Mouse (Mus musculus) lung, postnatal 4 days (tissue): ENCODE data around the gene Cyp3a44.
"Not testable (repeated sequence)": the region's sequence is repeated elsewhere in the genome, so short reads cannot be mapped to it uniquely, and the experiment has no call there.

Experiments
- DNase-seq, 2 experiments: peaks; one replicate each; pipeline ENCODE4 v3.0.0; 2021

The Cyp3a44 gene

GRCm38 (mm10) chr5:145805796-145806195, at the start of gene Cyp3a44:
Cyp3a44 (minus strand) TSS chr5:145805874.
- DNase-seq = not testable (repeated sequence)

GRCm38 (mm10) chr5:145800229-145800628, 5.4 kb downstream of the Cyp3a44 start:
- not testable (repeated sequence) for DNase-seq

DNA sequence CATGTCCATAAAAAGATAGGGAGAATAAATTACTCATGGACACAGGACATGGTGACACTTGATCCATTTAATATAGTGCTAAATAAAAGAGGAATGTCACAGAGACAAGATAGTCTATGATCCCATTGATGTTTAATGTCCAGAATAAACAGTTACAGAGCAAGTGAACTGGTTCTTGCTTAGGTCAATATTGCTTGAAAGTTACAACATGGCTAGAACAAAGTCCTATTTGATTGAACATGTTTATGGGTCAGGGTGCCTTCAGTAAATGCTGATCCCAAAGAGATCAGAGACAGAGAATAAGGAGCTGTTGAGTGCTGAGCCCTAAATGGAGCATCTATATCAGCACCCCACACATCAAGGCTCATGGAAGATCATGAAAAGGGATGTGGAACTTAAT, 12.4 kb downstream of the Cyp3a44 start:
- DNase-seq = not testable (repeated sequence)

DNA sequence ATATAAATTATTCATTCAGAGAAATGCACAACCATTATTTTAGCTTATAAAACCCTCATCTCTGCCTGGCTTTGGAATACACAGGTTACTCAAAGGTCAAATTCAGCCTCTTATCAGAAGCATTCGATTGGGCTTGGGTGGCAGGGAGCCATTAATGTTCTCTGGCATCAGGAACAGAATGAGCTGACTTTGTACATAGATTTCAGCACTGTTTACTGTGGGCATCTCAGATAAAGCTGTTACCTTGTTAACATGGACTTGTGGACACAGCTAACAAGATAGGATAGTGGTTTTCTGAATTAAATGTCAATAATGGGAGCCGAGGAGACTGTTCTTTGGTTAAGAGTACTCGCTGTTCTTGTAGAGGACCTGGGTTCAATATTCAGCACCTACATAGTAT, 68.2 kb downstream of the Cyp3a44 start:
- not testable (repeated sequence) for DNase-seq
